Mouse (Mus musculus) kidney, adult 2 months (tissue): ENCODE data around the gene Htra2. TPM values are rescaled to one million over a fixed set of nuclear protein-coding genes. Genes with fewer than 3 reads are reported as not detected.

Experiments
- DNase-seq: peaks from one replicate; pipeline ENCODE4 v3.0.0; 2021
- H3K27ac ChIP-seq: fragments of 200-500 bp; 2 replicates; pipeline ENCODE4 v1.5.1; 2012; ENCODE audit warnings: low read depth, low read length, control low read depth, inconsistent platforms; ENCODE audit not compliant: insufficient read depth
- H3K27me3 ChIP-seq: fragments of 200-500 bp; replicated peaks from 2 replicates; pipeline ENCODE4 v1.6.1; 2012; ENCODE audit warnings: mild to moderate bottlenecking, moderate library complexity, low read length, inconsistent platforms; ENCODE audit not compliant: control insufficient read depth, insufficient read depth
- H3K36me3 ChIP-seq: fragments of 200-500 bp; 2 replicates; pipeline ENCODE4 v1.6.1; 2012; ENCODE audit warnings: mild to moderate bottlenecking, moderate library complexity, low read length, inconsistent platforms; ENCODE audit not compliant: control insufficient read depth, insufficient read depth
- H3K4me1 ChIP-seq: fragments of 200-500 bp; 2 replicates; pipeline ENCODE4 v1.6.1; 2011; ENCODE audit warnings: low read length; ENCODE audit not compliant: control insufficient read depth, insufficient read depth
- H3K4me3 ChIP-seq: fragments of 200-500 bp; 2 replicates; pipeline ENCODE4 v1.5.1; 2011; ENCODE audit warnings: mild to moderate bottlenecking, low read depth, low read length, control low read depth; ENCODE audit not compliant: insufficient read depth
- CTCF ChIP-seq: fragments of 200-500 bp; conservative IDR thresholded peaks from 2 replicates; pipeline ENCODE4 v1.5.1; 2011; ENCODE audit warnings: low read depth, mild to moderate bottlenecking, control low read depth, low read length, moderate library complexity, mixed read lengths; ENCODE audit not compliant: insufficient read depth, insufficient read length
- POLR2A ChIP-seq: fragments of 200-500 bp; IDR thresholded peaks from one replicate; pipeline ENCODE4 v1.6.1; 2011; ENCODE audit warnings: low read depth, low read length, control low read depth
- WGBS: fragments of 180-500 bp; shearing (Covaris S2); methylation state at CpG from one replicate; pipeline ENCODE4 v1.1.7; 2018; 5-methylcytosine and 5-hydroxymethylcytosine counted together
- polyA plus RNA-seq: library from polyadenylated mRNA; depleted of rRNA; stranded (reverse); fragments of >200 nt; gene quantifications from 2 replicates; pipeline ENCODE4 v1.2.3, GENCODE M21; 2012

Gene Htra2
- polyA plus RNA-seq, 1 experiment: 40.2 TPM

DNA sequence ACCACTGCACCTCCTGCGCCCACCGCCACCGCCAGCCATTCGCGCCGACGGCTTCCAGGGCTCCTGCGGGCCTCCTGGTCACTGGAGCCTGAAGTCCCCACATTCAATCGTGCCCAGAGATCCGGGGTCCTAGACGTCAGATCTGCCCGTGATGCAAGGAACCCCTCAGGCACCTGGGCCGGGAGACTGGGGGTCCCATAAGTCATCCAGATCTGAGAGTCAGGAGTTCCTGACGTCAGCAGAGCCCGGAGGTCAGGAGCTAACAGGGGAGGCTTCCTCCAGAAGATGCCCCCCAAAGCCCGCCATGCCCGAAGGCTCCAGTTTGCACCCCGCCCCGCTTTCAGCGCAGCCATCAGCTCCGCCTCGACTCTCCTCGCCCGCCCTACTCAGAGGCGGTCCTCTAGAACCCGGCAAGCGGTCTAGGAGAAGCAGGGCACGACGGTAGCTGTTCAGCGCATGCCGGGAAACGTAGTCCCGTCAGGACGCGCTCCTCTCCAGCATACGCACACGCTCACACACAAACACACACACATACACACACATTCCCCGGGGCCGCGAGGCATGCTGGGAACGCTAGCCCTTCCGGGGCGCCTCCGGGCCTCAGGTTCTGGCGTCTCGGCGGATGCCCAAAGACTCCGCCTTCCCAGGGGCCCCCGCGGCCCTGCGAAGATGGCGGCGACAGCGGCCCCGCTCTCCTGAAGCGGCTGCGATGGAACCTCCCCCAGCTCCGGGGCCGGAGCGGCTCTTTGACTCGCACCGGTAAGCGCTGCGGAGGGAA lies 810 bp downstream of the Htra2 start, which contains the start of gene Aup1:
Aup1 (plus strand) TSS at position 448 of the 778 bp plus-strand sequence.
- under 1% methylated on average over 64 of the region's 64 CpGs for whole genome bisulfite sequencing
- DNase-seq: peak; percentile 99
- H3K4me1 ChIP-seq: peaks cover 10% of the 10 kb centered on the region
- H3K27ac ChIP-seq: peak within 1 kb of the TSS; percentile 61
- peak; percentile 40 for TF ChIP-seq POLR2A
- no peak for TF ChIP-seq CTCF
- no peaks in the 10 kb centered on the region for H3K36me3 ChIP-seq
- H3K27me3 ChIP-seq: no peaks in the 10 kb centered on the region
- H3K4me3 ChIP-seq: peak within 1 kb of the TSS; percentile 79

- WGBS: 3% methylated on average over 26 of the region's 26 CpGs
- TF ChIP-seq CTCF (no peak), POLR2A (no peak)
- no peak overlapping the region for H3K27ac ChIP-seq
- no peaks in the 10 kb centered on the region for H3K36me3 ChIP-seq
- no peaks in the 10 kb centered on the region for H3K27me3 ChIP-seq
- H3K4me3 ChIP-seq: peak overlapping the region; percentile 79
- peaks cover 10% of the 10 kb centered on the region for H3K4me1 ChIP-seq
- DNase-seq: peak; percentile 15
Measured at GRCm38 (mm10) chr6:83053136-83053960, 1.7 kb downstream of the Htra2 start.

DNA sequence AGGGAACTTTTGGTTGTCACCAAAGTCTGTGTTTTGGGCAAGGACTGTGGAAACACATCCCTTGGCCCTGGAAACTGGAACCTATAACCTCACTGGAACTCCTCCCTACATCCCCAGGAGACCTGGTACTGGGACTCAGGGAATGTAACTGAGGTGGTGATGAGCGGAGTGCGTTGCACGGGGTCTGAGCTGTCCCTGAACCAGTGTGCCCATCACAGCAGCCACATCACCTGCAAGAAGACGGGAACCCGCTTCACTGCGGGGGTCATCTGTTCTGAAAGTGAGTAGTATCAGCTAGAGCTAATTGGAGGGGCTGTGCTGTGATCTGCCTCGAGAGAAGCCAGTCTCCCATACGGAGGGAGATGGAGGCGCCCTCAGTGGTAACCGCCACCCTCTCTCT lies 5.7 kb downstream of the Htra2 start:
- no peak for TF ChIP-seq POLR2A
- no peak for TF ChIP-seq CTCF
- no peaks in the 10 kb centered on the region for H3K27me3 ChIP-seq
- 79% methylated on average over 10 of the region's 10 CpGs for WGBS
- DNase-seq: no peak
- H3K36me3 ChIP-seq: no peaks in the 10 kb centered on the region
- no peak overlapping the region for H3K4me3 ChIP-seq
- no peak overlapping the region for H3K27ac ChIP-seq
- peaks cover 5% of the 10 kb centered on the region for H3K4me1 ChIP-seq

DNA sequence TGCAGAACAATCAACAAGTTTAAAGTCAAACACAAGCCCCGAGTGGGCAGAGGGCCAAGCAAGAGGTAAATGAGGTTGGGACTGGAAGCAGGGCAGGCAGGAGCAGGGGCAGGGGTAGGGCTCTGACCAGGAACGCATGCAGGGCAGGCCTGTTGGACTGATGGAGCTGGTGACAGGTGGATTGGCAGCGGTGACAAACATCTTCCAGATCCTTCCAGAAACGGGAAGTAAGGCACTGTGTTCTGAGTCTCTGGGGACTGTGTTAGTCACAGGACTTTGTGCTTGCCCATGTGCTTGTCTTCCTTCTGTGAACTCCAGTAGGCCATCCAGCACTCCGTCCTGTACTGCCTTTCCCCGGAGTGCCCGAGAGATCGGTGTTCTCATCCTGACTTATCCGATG lies 10.3 kb downstream of the Htra2 start:
- Histone ChIP-seq H3K27ac (no peak overlapping the region), H3K4me1 (no peaks in the 10 kb centered on the region), H3K27me3 (no peaks in the 10 kb centered on the region), H3K36me3 (no peaks in the 10 kb centered on the region), H3K4me3 (no peak overlapping the region)
- 67% methylated on average over 9 of the region's 9 CpGs for WGBS
- DNase-seq: peak; percentile 21
- no peak for TF ChIP-seq POLR2A
- TF ChIP-seq CTCF: no peak

DNA sequence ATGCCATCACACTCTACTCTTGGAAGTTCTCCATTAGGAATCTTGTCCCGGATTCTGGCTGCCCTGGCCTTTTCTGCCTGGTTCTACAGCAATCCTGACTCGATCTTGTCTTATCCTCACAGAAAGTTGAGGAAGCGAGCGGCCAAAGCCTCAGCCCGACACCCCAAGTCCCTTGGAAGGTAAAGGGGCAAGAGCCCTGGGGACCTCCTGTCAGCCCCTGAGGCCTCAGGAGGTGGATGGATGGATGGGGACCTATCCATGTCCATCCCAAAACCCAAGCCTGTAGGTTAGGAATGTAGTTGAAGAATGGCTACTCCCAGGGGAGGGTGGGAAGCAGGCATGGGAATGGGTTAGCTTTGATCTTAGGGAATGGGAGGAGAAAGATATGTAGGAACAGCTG lies 11.1 kb downstream of the Htra2 start:
- Histone ChIP-seq H3K27me3 (no peaks in the 10 kb centered on the region), H3K36me3 (no peaks in the 10 kb centered on the region), H3K4me1 (no peaks in the 10 kb centered on the region), H3K27ac (no peak overlapping the region), H3K4me3 (no peak overlapping the region)
- 88% methylated on average over 5 of the region's 5 CpGs for WGBS
- DNase-seq: no peak
- TF ChIP-seq POLR2A (no peak), CTCF (no peak)

DNA sequence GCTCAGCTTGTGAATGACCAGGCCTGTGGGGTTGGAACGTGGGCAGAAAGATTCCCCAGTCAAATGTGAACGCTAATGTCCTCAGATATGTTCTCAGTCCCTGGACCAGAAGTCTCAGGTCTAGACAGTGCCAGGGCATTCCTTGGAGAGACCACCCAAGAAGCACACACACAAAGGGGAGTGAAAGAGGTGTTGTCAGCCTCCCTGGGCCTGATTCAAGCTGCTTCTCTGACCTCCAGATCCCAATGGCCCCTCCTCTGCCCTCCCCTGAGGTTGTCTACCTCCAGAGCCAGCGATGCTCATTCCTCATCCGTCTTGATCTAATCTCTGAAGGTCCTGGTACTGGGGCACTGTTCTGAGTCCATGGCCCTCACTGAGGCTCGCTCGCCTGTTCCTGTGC lies 11.5 kb downstream of the Htra2 start:
- Histone ChIP-seq H3K27ac (no peak overlapping the region), H3K27me3 (no peaks in the 10 kb centered on the region), H3K4me1 (no peaks in the 10 kb centered on the region), H3K36me3 (no peaks in the 10 kb centered on the region), H3K4me3 (no peak overlapping the region)
- no peak for DNase-seq
- TF ChIP-seq POLR2A: no peak
- TF ChIP-seq CTCF: no peak
- 79% methylated on average over 6 of the region's 6 CpGs for WGBS

DNA sequence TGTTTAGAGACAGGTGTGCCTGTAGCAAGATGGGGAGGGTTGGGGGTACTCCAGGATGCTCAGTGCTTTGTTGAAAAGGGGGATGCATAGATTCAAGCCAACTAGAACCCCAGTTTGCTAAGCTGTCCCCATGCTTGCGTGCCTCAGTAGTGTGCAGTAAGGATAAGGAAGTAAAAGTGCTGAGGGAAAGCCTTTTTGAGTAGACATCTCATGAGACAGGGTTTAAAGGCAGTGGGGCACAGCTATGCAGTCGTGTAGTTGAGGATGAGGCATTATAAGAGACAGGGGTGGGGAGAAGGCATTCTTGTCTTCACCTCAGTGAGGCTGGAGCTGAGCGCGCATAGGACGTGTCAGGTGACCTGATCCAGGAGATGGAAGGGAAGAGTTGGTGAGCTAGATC lies 14.5 kb downstream of the Htra2 start:
- no peak for TF ChIP-seq CTCF
- no peak for TF ChIP-seq POLR2A
- Histone ChIP-seq H3K4me1 (peaks cover 2% of the 10 kb centered on the region; the same call in 1 of the 2 replicates), H3K4me3 (no peak overlapping the region), H3K27ac (no peak overlapping the region), H3K27me3 (no peaks in the 10 kb centered on the region), H3K36me3 (no peaks in the 10 kb centered on the region)
- WGBS: 89% methylated on average over 5 of the region's 5 CpGs
- no peak for DNase-seq
